Mouse (Mus musculus): ENCODE data around the gene Neo1.

Neo1 gene

DNA sequence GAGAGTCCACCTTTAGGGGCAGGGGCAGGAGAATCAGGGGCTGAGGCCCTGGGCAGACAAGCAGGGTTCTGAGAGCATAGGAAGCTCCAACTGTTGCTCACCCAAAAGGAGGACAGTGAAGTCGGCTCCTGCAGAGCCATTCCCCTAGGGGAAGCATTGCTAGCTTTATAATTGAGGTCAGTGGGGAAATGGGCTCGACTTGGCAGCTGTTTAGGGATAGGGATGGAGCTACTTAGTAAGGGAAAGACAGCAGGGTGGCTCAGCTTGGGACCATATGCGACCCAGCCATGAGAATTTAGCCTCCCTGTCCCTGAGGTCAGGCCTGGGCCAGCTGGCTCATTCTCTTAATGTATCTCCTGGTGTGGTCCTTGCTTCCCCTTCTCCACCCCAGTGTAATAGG is 181.3 kb downstream of the Neo1 start:
- no peak for DNase-seq

DNA sequence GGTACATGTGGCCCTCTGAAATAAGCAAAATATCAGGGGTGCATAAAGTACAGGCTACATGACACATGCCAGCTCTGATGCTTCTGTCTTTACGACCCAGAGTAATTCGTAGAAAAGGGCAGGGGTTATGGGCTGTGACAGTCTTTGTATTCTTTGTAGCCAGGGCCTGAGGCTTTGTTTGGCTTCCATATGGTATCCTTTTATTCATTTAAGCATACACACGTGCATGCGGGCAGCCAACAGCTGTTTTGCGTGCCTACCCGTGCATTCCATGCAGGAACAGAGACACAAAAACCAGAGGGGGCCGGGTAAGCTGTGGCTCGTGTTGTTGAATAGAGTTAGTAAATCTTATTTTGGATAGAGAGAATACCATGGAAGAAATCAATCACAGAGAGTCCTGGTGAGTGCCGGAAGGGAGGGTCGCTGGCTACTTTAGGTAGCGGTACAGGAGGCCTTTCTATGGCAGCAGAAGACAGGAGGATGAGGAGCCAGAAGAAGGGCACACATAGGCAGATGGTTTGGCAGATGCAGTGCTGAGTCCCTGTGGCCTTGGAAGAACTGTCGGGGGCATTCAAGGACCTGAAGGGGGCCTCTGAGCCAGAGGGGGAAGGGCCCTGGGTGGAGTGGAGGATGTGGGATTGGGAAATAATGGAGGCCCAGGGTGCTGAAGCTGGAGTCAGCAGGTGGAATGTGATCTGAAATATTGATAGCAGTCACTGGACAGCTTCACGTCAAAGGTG is 186.5 kb downstream of the Neo1 start:
- DNase-seq: no peak

DNA sequence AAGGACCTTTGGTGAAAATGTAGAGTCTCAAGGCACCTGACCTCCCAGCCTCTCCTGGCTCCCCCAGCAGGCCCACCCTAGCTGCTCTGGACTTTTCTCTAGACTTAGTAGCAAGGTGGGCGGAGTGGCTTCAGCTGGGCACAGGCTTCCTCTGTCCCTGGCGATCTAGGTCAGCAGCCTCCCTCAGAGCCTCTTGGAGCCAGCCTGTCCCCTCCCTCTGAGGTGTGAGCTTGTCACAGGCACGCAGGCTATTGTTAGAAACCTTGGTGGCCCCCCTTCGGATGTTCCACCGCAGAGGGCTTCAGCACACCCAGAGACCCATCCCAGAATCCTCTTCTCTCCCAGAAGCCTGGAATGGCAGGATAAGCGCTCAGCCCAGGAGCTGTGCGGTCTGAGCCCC is 188.6 kb downstream of the Neo1 start:
- no peak for DNase-seq

DNA sequence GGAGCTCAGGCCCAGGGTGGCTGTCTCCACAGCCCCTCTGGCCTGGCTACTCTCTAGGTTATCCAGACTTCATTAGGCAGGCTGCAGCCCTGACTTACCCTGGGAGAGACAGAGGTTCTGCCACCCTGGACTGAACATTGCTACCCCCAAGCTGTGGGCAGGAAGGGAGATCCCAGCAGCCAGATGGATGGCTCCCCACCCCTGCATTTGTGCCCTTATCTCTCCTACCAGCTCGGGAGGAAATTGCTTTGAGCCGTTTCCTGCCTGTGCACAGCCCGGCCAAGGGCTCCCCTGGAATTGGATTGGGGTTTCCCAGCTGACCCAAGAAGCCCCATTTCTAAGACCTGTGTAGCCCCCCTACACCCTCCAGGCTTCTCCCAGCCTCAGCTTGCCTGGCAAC is 189.2 kb downstream of the Neo1 start:
- DNase-seq: no peak

DNA sequence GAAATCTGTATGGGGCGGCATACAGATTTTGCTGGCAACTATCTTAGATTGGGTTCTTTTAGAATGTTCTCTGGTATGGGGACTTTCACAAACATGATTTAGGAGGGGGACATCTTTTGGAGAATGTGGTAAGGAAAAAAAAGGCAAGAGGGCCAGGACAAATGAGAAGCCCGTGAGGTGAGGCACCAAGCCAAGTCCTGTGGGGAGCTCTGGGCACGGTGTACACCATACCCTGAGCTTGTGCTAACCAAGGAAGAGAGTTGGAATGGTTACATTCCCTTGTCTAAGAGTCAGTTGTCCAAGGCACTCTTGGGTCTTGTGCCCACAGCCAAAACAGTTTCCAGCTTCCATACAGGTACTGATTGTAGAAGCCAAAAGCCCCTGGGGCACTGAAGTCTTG is 191.6 kb downstream of the Neo1 start:
- no peak for DNase-seq

DNA sequence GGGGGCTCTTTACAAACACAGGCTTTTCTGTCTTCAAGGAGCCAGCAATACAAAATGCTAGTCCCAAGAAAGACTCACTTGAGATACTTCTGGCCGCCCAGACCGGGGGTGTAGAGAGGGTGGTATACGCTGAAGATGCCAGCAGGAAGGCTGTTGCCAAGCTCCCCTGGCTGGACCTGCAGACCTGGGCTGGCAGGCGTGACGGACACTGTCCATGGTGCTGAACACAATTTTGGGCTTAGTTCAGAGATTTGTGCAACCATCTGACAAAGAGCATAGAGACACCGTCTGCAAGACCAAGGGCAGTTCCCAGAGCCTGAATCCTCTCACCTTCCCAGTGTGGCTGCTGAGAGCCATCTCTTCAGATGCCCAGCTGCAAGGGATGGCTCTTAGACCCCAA is 194.6 kb downstream of the Neo1 start:
- peak; percentile 82 for DNase-seq

DNA sequence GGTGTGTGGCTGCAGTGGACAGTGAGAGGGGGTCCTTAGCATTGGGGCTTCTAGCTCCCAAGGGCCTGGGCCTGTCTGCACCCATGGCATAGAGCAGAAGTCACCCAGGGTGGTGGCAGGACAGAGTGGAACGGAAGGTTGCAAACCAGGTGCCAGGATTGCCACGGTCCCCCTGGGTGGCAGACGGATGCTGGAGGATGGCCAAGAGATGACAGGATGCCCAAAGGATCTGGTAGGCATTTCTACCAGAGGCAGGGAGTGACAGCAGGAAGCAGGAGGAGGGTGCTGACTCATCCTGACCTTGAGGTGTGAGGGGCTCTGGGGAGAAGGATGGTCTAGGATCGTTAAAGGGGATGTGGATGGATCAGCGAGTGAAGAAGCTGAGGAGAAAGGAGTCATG is 197.7 kb downstream of the Neo1 start:
- DNase-seq: no peak

DNA sequence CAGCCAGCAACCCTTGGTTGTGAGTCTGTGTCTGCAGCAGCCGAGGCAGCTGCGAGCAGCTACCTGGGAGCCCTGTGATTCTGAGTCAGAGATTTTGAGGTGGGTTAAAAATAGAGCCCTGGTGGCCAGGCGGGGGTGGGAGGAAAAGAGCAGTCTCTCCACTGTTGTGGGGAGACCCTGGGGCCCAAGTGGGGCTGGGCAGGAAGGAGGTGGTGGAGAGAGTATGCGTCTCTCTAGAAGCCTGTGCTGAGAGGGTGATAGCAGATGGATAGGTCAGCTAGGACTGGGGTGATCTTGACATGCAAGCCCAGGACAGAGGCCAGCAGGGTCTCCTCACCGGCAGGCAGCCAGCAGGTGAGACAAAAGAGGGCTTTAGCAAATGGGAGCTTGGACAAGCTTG is 199.1 kb downstream of the Neo1 start:
- DNase-seq: peak; percentile 44

DNA sequence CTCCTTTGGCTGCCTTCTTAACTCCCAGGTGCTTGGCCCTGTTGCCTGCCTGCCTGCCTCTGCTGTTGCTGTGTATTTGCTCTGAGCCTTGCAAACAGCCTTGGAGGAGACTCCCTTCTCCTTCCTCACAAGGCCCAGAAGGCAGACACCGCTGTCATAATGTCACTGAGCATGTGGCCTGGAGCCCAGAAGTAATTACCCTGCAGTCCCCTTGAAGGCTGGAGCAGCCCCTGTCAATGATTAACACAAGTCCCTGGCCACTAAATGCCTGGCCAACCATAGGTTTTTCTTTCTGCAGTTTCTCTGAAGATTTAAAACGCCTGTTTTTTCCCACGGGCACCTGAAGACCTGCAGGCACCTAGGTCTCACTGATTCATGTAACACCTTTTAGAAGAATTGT is 203.3 kb downstream of the Neo1 start:
- no peak for DNase-seq

DNA sequence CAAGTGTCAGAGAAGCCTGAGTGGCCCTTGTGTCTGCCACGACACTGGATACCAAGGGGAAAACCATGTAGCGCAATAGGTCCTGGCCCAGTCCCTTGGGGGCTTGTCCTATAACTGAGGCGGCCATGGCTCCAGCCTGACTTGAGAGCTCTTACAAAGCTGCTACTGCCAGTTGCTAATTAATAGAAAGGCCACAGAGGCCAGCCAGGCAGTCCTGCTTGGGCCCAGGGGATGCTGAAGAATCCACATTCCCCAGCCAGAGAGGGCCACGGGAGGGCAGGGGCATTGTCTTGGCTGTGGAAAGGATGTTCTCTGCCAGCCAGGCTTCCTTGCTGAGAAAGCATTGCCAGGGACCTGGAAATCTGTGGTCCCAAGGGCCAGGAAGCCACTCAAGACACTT is 206.6 kb downstream of the Neo1 start:
- no peak for DNase-seq

All from thymus, postnatal 4 days (tissue).